Mouse (Mus musculus) bone marrow macrophage, adult 2 months (primary cell): Measurements from ENCODE around the gene Kdm7a.

Experiments
- CTCF ChIP-seq: IDR thresholded peaks from 2 replicates; pipeline ENCODE4 v1.5.1; 2012; ENCODE audit warnings: low read depth, mild to moderate bottlenecking, low read length, moderate library complexity
- POLR2A ChIP-seq: IDR thresholded peaks from 2 replicates; pipeline ENCODE4 v1.6.1; 2012; ENCODE audit warnings: mild to moderate bottlenecking, low read depth, low read length, borderline replicate concordance

GRCm38 (mm10) chr6:39204444-39204843, 2.1 kb downstream of the Kdm7a start:
- no peak for TF ChIP-seq POLR2A
- TF ChIP-seq CTCF, result no peak
